Mouse (Mus musculus) C2C12 (cell line): ENCODE results near the gene Trpv4.

Experiments used
- CTCF ChIP-seq: IDR thresholded peaks from one replicate; pipeline ENCODE4 v1.5.1; 2011; ENCODE audit not compliant: control insufficient read depth, insufficient read depth, insufficient read length
- FOSL1 ChIP-seq: IDR thresholded peaks from one replicate; pipeline ENCODE4 v1.8.0; 2011; ENCODE audit warnings: mild to moderate bottlenecking, low read length; ENCODE audit not compliant: poor library complexity, insufficient read depth, severe bottlenecking
- MYOD1 ChIP-seq: IDR thresholded peaks from one replicate; pipeline ENCODE4 v1.6.1; 2011; ENCODE audit warnings: low read depth; ENCODE audit not compliant: control insufficient read depth, insufficient read length
- USF1 ChIP-seq: IDR thresholded peaks from one replicate; pipeline ENCODE4 v1.6.1; 2011; ENCODE audit warnings: low read depth, mild to moderate bottlenecking, control low read depth, moderate library complexity

DNA sequence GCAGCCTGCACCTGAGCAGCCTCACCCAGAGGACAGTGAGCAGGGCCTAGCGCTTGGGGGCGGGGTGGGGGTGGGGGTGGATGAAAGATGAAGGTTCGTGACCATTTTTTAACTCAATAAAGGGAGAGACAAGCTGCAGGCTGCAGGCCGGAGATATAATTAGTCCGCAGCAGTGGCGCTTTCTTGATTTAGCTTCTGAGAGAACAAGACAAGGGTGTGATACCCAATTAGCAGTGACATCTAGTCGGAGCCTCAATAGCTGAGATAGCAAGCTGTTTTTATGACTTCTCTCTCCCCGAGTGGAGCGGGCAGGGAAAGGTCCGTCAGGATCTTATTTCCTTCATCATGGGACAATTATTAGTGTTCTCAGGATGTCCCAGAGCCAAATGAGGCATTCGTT, 83.2 kb downstream of the Trpv4 start:
- TF ChIP-seq CTCF = no peak
- TF ChIP-seq USF1 = no peak
- no peak for TF ChIP-seq MYOD1
- no peak for TF ChIP-seq FOSL1
